Mouse (Mus musculus) megakaryocyte, embryonic 14.5 days (primary cell): ENCODE data around the gene Zfp710. TPM values are rescaled to one million over a fixed set of nuclear protein-coding genes. Genes with fewer than 3 reads are reported as not detected.

Experiments used
- H3K27me3 ChIP-seq: replicated peaks from 2 replicates; pipeline ENCODE3; 2012; ENCODE audit warnings: inconsistent platforms
- H3K36me3 ChIP-seq: replicated peaks from 2 replicates; pipeline ENCODE3; 2012; ENCODE audit warnings: low read length, inconsistent platforms, mixed read lengths
- H3K4me1 ChIP-seq: 2 replicates; pipeline ENCODE4 v1.6.1; 2012; ENCODE audit warnings: inconsistent platforms
- H3K4me3 ChIP-seq: replicated peaks from 2 replicates; pipeline ENCODE3; 2012; ENCODE audit warnings: moderate library complexity, mild to moderate bottlenecking, inconsistent platforms
- H3K9me3 ChIP-seq: 2 replicates; pipeline ENCODE4 v1.6.1; 2012; ENCODE audit warnings: inconsistent platforms
- FLI1 ChIP-seq: IDR thresholded peaks from 2 replicates; pipeline ENCODE4 v1.6.1; 2012; ENCODE audit warnings: low read length, inconsistent platforms, mixed read lengths
- GATA1 ChIP-seq: IDR thresholded peaks from 3 replicates; pipeline ENCODE4 v1.6.1; 2012; ENCODE audit warnings: mixed read lengths, low read length, inconsistent platforms, borderline replicate concordance
- polyA plus RNA-seq: library from polyadenylated mRNA; stranded (reverse); fragments of >175 nt; gene quantifications from 2 replicates; pipeline ENCODE4 v1.2.3, GENCODE M21; 2012; ENCODE audit warnings: low replicate concordance; ENCODE audit not compliant: insufficient read depth

The Zfp710 gene
- polyA plus RNA-seq, 1 experiment = 55.0 TPM

DNA sequence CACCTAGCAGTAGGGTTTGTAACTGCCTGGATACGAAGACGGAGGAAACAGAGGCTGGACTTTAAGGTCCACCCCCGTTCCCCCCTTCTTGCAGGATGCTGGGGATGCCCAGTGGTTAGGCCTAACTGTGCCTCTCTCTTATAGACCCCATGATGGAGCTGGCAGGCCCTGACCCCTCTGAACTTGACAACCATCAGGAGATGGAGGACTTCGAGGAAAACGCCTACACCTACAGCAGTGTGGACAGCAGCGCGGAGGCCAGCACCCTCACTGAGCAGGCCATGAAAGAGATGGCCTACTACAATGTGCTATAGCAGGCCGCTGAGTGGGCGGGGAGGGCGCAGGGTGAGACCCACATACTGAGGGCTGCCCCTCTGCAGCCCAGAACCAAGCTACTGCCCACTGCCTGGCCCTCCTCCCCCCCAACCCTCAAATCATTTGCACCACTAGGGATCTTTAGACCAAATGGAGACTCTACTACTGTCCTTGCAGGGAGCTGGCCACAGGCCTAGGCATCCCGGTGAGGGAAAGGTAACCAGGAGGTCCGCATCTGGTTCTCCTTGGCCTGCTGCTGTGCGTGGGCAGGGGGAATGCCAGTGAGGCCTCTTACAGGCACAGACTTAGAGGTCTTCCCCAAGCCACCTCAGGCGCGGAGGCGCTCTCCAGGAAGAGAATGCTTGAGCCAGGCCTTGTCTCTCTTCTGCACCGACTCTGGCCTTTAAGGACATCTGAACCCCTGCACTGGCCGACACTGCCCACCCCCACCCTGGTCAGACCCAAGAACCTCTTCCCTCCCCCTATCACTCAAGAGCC is 65.8 kb downstream of the Zfp710 start:
- H3K27me3 ChIP-seq = no peaks in the 10 kb centered on the region
- H3K36me3 ChIP-seq = peaks cover 99% of the 10 kb centered on the region
- no peak for TF ChIP-seq GATA1
- TF ChIP-seq FLI1 = no peak
- H3K4me3 ChIP-seq = no peak overlapping the region
- H3K9me3 ChIP-seq = no peaks in the 10 kb centered on the region
- H3K4me1 ChIP-seq = peaks cover 24% of the 10 kb centered on the region

GRCm38 (mm10) chr7:80091004-80091865 is 66.6 kb downstream of the Zfp710 start:
- Histone ChIP-seq H3K4me1 (peaks cover 21% of the 10 kb centered on the region), H3K4me3 (no peak overlapping the region), H3K27me3 (no peaks in the 10 kb centered on the region), H3K36me3 (peaks cover 99% of the 10 kb centered on the region), H3K9me3 (no peaks in the 10 kb centered on the region)
- TF ChIP-seq GATA1 (no peak), FLI1 (no peak)

DNA sequence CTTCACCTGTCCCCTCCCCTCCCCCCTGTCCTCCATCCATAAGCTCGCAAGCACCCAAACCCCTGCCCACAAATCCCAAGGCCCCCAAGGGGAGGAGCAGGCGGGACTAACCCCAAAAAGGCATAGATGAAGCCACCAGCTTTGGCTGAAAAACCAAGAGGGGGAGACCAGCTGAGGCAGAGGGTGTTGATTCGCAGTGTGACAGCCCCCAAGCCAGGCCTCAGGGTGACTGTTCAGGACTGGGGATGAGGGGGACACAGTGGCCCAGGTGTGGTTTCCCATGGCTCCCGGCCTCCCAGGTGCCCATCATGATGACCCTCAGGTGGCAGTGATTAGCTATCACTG is 67.2 kb downstream of the Zfp710 start:
- Histone ChIP-seq H3K27me3 (no peaks in the 10 kb centered on the region), H3K4me1 (peaks cover 18% of the 10 kb centered on the region), H3K4me3 (no peak overlapping the region), H3K36me3 (peaks cover 99% of the 10 kb centered on the region), H3K9me3 (no peaks in the 10 kb centered on the region)
- no peak for TF ChIP-seq GATA1
- TF ChIP-seq FLI1 = no peak

- H3K9me3 ChIP-seq = no peaks in the 10 kb centered on the region
- H3K27me3 ChIP-seq = no peaks in the 10 kb centered on the region
- peaks cover 99% of the 10 kb centered on the region for H3K36me3 ChIP-seq
- no peak for TF ChIP-seq FLI1
- no peak for TF ChIP-seq GATA1
- H3K4me3 ChIP-seq = no peak overlapping the region
- peaks cover 18% of the 10 kb centered on the region for H3K4me1 ChIP-seq
These were observed 67.9 kb downstream of the Zfp710 start for GRCm38 (mm10) chr7:80092351-80093046.

- Histone ChIP-seq H3K36me3 (peaks cover 100% of the 10 kb centered on the region), H3K27me3 (no peaks in the 10 kb centered on the region), H3K4me3 (no peak overlapping the region), H3K9me3 (no peaks in the 10 kb centered on the region), H3K4me1 (peaks cover 22% of the 10 kb centered on the region)
- TF ChIP-seq FLI1 (no peak), GATA1 (no peak)
These were observed 69.9 kb downstream of the Zfp710 start for GRCm38 (mm10) chr7:80094481-80094880.

DNA sequence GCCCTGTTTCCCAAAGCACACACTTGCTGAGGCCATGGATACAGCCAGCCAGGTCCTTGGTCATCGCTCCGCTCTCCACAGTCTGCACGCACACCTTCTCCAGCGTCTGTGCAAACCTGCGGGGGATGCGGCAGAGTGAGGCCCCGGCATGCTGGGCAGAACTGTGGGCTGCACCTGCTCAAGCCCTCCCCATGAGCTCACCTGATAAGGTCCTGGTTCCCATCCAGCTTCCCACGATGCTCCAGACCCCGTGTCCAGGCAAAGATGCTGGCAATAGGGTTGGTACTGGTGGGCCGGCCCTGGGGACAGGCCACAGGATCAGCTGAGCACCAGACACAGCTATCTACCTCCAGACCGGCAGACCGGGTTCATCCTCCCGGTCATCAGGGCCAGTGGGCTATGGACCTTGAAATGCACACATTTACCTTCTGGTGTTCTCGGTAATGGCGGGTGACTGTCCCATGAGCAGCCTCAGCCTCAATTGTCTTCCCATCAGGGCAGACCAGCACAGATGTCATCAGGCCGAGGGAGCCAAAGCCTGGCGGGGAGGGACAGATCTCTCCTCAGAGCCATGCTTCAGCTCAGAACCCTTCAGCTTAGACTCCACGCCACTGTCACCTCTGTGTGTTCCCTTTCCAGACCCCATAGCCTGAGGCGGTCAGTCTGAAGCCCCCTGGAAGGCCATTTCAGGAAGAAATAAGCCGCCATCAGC is 71.1 kb downstream of the Zfp710 start:
- no peaks in the 10 kb centered on the region for H3K9me3 ChIP-seq
- peaks cover 100% of the 10 kb centered on the region for H3K36me3 ChIP-seq
- TF ChIP-seq FLI1 = no peak
- no peak for TF ChIP-seq GATA1
- no peak overlapping the region for H3K4me3 ChIP-seq
- H3K27me3 ChIP-seq = no peaks in the 10 kb centered on the region
- H3K4me1 ChIP-seq = peaks cover 20% of the 10 kb centered on the region

- TF ChIP-seq FLI1 (no peak), GATA1 (no peak)
- Histone ChIP-seq H3K36me3 (peaks cover 97% of the 10 kb centered on the region), H3K4me3 (no peak overlapping the region), H3K27me3 (no peaks in the 10 kb centered on the region), H3K9me3 (no peaks in the 10 kb centered on the region), H3K4me1 (peaks cover 25% of the 10 kb centered on the region)
These were observed 73.9 kb downstream of the Zfp710 start for GRCm38 (mm10) chr7:80098389-80098976.

GRCm38 (mm10) chr7:80103335-80103734 is 78.7 kb downstream of the Zfp710 start:
- no peaks in the 10 kb centered on the region for H3K27me3 ChIP-seq
- TF ChIP-seq FLI1 = no peak
- no peak for TF ChIP-seq GATA1
- H3K4me3 ChIP-seq = no peak overlapping the region
- H3K4me1 ChIP-seq = peaks cover 35% of the 10 kb centered on the region
- peaks cover 68% of the 10 kb centered on the region for H3K36me3 ChIP-seq
- peaks cover 8% of the 10 kb centered on the region for H3K9me3 ChIP-seq

DNA sequence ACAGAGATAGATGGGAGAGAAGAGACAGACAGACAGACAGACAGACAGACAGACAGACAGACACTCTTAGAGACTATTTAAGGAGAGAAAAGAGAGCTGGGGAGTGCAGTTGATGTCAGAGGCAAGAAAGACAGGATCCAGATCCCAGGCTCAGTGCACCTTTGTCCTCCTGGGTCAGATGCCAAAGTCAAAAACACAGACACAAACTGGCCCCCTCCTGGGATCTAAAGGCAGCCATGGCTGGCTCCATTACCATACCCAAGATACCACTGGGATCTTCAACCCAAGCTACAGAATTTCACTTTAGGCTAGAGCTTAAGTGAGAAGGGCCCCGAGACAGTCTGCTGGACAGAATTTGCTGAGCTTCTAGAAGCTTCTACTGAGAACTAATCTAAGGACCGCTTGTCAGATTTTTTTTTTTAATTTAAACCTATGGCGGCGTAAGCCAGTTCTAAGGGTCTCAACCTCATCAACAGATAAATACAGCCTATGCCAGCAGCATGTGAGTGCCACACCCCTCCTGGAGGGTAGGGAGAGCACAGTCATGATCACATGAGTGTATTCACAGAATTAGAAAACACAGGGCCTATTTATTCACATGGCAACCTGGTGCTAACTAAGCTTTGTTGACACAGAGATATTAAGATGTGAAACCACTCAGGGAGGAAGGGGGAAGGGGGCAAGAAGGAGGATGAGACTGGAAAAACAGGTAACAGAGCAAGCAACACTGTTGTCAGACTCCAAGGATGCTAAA is 81.2 kb downstream of the Zfp710 start:
- Histone ChIP-seq H3K4me3 (no peak overlapping the region), H3K36me3 (peaks cover 43% of the 10 kb centered on the region), H3K4me1 (peaks cover 48% of the 10 kb centered on the region), H3K27me3 (no peaks in the 10 kb centered on the region), H3K9me3 (peaks cover 8% of the 10 kb centered on the region)
- TF ChIP-seq FLI1 (no peak), GATA1 (no peak)
